Mouse (Mus musculus) thymus, postnatal 36 days (tissue): ENCODE measurements around the gene Upb1.
A peak's percentile ranks its signal among the peaks of the same experiment; 100 is the strongest.
"Not testable (repeated sequence)": the region's sequence is repeated elsewhere in the genome, so short reads cannot be mapped to it uniquely, and the experiment has no call there.

Experiments
- DNase-seq, 2 experiments: peaks; one replicate each; pipeline ENCODE4 v3.0.0; 2022; ENCODE audit warnings: mixed read lengths in 2 of 2

Gene Upb1

DNA sequence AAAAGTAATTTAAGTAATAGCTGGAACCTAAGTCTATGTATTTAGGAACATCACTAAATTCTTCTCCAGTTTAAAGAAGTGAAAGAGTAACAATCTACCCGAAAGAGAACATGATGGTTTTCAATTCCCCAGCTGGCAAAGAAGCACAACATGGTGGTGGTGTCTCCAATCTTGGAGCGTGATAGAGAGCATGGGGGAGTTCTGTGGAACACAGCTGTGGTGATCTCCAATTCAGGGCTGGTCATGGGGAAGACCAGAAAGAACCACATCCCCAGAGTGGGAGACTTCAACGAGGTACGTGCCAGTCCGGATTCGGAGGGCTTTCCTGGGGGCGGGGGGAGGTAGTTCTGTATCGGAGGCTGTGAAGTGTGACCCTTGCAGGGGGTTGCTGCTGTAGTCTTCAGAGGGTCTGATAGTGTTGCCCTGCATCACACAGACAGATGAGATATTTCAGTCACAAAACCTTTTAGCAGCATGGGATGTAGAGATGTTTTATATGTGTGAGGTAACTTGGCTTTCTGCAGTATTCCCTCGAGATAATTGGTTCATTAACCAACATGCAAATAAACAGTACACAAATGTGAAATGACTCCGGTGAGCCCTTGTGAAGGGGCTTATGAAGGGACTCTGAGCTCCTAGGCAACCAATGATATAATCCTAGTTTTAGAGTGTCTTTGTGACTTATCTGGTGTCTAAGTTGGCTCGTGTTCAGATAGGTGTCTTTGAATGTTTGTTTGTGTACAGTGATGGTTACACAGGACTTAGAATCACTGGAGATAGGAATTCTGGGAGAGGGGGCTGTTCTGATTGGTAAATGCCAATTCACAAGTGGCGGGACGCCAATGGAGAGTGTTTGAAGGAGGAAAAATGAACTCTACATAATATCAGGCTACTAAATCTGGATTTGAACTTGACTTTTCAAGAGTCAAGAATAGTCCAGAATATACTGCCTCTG lies 27.4 kb downstream of the Upb1 start:
- DNase-seq = no peak

DNA sequence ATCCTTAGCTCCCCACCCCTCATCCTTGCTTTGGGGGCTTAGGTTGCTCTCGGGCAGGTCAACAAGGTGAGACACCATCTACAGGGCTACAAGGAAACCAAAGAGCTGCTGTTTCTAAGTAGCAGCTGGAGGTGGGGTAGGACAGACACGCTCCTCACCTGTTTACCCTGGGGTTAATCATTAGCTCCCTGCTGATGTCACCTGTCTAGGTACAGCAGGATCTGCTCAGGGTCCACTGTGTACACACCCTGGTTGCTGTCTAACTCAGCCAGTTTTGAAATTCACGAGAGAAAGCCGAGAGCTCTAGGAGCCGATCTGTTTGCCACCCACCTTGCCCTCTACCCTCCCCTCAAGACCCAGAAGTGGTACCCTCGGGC lies 28.1 kb downstream of the Upb1 start:
- no peak for DNase-seq

DNA sequence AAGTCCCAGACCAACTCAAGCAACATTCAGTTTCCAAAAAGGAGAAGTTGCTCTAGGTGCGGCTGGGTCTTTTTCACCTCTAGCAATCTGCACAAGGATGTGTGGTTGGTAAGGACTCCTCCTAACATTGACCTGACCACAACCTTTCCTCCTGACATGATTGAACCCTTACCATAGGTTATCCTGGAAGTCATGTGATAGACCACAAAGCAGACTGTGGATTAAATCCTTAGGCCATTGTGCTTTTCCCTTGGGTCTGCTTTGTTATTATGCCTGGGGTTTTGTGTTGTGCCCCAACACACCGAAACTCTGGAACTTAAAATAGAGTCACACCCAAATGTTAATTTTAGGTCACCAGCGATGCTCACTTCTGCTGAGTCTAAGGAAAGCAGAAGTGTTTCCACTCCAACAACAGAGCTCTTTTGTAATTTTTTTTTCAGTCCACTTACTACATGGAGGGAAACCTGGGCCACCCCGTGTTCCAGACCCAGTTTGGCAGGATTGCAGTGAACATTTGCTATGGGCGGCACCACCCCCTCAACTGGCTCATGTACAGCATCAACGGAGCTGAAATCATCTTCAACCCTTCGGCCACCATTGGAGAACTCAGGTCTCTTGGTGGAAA lies 28.7 kb downstream of the Upb1 start:
- no peak for DNase-seq

DNA sequence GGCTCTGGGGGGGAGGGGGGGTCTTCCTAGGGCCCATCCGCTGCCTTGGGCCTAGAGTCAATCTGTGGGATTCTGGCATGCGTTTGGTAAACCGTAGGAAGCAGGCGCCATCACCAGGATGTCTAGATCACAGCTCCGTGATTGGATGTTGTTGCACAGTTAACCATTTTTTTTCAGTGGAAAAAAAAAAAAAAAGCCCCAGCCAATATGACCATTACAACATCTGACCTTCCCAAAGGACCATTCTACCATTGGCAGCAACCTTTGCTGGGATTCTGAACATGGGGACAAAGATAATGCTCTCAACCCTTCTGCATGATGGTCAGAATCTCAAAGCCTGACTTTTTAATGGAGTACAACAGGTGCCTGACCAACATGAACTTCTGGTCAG lies 29.2 kb downstream of the Upb1 start:
- no peak for DNase-seq

GRCm38 (mm10) chr10:75430633-75431032 lies 29.7 kb downstream of the Upb1 start:
- no peak for DNase-seq

DNA sequence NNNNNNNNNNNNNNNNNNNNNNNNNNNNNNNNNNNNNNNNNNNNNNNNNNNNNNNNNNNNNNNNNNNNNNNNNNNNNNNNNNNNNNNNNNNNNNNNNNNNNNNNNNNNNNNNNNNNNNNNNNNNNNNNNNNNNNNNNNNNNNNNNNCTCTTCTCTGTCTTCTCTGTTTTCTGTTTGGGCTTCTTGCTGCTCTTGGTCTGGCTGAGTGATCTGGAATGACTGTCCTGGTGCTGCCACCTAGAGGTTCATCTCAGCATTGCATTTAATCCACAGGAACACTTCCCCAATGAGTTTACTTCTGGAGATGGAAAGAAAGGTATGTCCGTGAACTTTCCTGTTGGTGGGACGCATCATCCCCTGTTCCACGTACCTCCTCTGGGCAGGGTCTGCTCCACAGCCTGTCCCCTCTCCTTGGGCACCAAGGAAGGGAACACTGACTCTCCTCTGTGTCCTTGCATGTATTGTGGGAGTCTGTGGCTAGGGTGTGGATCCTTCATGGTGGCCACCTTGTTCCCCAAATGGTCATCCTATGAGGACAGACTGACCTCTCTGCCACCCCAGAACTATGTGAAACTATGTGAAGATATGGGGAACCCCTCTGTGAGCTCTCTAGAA lies 35.8 kb downstream of the Upb1 start:
- DNase-seq = peak; percentile 52 to 69

DNA sequence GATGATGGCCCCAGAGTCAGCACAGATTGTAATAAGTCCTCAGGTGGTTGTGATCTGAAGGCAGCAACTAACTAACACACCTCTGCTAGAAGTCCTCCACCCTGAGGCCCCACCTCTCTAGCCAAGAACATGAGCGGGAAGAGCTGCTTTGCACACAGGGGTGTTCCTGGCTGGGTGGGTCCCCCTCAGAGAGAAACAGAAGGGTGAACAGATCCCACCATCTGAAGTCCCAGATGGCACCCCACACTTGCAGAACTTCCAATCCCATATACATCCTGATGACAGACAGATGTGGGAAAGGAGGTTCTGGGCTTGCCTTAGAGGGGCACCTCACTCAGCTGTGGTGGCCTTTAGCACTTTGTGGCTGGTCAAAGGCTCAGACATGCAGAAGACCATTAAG lies 36.4 kb downstream of the Upb1 start:
- no peak for DNase-seq

DNA sequence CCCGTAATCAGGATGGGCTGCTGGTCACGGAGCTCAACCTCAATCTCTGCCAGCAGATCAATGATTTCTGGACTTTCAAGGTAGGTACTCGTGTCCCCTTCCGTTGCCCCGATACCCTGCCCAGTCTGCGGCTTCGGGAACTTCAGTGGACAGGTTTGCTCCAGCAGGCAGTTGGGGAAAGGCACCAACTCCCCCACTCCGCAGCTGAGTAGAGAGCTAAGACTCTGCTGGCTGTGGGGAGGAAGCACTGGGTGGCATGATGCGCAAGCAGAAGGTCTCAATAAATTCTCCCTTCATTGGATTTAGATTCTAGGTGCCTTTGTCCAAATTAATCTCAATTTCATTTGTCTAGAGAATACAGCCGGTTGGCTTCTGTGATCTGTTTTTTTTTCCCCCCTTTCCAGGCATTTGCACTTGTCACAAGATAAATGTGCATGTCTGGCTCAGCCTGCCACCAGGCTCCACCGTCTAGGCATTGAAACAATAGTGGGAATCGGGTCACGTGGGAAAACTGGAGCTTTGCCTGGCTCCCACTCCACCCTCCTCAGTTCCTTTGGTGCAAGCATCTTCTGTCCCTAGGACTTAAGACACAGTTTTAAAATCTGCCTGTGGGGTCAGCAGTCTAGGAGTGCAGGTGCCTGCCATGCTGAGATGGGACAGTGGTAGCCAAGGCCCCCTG lies 37.4 kb downstream of the Upb1 start:
- no peak for DNase-seq

- peak; percentile 21 to 33 for DNase-seq
Measured at GRCm38 (mm10) chr10:75439211-75439811, 38.4 kb downstream of the Upb1 start.

GRCm38 (mm10) chr10:75440756-75441155 lies 39.8 kb downstream of the Upb1 start:
- DNase-seq = no peak

GRCm38 (mm10) chr10:75441800-75442199 lies 40.9 kb downstream of the Upb1 start:
- no peak for DNase-seq

DNA sequence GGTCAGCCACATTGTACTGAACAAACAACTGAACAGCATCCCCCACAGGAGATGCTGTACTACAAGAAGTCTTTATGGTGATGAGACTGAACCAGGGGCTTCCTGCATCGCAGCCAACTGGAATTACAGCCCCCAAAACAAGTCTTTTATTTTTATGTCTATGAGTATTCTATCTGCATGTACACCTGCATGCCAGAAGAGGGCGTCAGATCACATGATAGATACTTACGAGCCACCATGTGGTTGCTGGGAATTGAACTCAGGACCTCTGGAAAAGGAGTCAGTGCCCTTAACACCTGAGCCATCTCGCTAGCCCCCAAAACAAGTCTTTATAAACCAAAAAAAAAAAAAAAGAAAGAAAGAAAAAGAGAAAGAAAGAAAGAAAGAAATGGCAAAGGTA lies 42.1 kb downstream of the Upb1 start:
- DNase-seq = no peak

GRCm38 (mm10) chr10:75444111-75444826 lies 43.4 kb downstream of the Upb1 start:
- no peak for DNase-seq

DNA sequence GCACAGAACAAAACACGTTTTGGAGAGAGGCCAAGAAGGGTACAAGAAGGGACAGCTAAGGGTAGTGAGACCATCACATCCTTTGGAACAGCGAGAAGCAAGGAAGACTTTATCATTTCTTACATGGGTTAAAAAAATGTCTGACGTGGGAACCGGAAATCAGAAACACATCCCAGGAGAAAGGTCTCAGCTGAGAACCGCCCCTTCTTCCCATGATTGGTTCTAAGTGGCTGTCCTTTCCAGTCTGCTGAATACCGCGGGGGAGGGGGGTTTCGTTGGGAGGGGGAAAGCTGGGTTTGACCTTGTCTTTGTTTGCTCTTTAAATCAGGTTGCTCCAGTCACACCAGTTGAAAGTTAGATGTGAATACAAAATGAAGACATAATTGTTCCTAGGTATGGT lies 44.1 kb downstream of the Upb1 start:
- no peak for DNase-seq

DNA sequence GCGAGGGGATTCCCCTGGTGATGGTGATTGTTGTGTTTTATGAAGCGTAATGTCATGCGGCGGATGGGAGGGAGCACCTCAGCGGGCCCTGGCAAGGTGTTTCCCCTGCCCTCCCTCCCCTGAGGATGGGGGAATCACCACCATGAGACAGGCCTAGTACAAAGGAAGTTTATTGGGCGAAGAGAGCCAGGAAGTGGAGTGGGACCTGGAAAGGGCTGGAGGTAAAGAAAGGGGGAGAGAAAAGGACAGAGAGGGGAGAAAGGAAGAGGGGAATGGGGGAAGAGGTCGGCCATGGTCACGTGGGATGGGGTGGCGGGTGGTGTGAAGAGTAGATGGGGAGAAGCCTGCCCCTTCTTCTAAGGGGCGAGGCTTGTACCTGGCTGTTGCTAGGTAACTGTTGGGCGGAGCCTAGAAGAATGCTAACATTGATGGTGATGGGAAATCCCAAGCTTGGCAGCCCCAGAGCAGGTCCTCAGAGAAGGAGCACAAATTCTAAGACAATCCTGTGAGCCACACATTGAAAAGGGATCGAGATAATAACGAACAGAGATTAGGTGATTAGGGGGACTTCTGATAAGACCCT lies 45.7 kb downstream of the Upb1 start:
- peak in 1 of 2 experiments; percentile 18 for DNase-seq

DNA sequence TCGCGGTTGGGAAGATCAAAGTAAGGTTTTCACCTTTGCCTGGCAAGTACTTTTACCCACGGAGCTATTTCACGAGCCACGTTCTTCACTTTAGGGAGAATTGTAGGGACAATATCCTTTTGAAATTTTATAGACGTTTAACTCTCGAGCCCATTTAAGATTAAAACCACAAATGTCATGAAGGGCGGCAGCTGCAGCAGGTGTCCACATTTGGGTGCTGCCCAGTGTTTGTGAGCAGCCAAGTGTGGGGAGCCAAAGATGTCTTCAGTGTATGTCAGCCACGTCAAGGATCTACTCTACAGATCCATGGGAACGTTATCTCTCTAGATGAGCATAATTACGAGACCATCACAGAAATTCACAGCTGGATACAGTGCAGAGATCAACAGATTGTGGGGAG lies 46.6 kb downstream of the Upb1 start:
- DNase-seq = no peak

DNA sequence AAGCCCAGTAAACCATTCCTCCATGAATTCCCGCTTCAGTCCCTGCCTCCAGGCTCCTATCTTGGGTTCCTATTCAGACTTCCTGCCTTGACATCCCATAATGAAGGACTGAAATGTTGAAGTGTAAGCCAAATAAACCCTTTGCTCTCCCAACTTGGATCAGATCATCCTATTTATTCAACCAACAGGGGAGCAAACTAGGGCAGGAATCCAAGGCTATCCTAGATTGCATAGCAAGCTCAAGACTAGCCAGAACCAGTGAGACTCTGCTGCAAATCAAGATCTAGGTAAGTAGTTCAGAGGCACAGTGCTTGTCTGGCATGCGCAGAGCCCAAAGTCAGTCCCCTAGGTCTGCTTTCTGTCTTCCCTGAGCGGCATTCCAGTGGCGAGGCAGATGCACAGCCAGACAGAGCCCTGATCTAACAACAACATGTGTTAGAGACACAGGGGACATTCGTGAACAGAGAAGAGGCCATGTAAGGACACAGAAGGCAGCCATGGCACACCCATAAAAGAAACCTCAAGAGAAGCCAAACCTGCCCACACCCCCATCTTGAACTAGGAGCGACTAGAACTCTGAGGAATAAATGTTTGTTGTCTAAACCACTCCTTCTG lies 48.0 kb downstream of the Upb1 start:
- DNase-seq = no peak

- no peak for DNase-seq
Measured at GRCm38 (mm10) chr10:75450331-75450730, 49.4 kb downstream of the Upb1 start.

DNA sequence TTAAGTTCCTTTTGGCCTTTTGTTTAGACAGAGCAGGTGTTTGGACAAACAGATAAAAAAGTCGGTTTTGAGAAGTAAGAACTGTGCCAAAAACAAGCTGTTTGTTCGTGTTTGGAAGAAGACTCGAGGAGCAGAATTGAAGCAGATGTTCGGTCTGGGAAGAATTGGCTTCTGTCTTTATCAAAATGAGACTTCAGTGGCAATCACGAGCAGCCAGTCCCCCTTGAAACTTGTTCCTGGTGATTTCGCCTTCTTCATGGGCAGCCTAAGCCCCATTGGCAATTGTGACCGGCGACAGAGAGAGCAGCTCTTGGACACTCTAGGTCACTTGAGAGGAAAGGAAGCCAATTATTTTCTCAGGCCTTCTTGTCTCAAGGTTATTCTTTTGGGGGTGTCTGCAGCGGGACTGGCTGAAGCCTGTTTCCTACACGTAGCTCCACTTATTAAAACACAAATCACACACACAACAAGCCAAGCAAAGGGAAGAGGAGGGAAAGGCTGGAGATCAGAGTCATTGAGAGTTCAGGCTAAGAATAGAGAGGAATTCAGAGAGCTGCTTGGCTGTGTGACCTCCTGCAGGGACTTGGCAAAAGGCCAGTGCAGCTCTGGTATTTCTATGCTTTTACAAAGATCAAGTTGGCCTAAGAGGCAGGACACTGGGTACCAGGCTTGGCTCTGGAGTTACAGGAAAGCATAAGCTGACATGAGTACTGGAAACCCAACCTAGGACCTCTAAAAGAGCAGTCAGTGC lies 50.3 kb downstream of the Upb1 start:
- no peak for DNase-seq

DNA sequence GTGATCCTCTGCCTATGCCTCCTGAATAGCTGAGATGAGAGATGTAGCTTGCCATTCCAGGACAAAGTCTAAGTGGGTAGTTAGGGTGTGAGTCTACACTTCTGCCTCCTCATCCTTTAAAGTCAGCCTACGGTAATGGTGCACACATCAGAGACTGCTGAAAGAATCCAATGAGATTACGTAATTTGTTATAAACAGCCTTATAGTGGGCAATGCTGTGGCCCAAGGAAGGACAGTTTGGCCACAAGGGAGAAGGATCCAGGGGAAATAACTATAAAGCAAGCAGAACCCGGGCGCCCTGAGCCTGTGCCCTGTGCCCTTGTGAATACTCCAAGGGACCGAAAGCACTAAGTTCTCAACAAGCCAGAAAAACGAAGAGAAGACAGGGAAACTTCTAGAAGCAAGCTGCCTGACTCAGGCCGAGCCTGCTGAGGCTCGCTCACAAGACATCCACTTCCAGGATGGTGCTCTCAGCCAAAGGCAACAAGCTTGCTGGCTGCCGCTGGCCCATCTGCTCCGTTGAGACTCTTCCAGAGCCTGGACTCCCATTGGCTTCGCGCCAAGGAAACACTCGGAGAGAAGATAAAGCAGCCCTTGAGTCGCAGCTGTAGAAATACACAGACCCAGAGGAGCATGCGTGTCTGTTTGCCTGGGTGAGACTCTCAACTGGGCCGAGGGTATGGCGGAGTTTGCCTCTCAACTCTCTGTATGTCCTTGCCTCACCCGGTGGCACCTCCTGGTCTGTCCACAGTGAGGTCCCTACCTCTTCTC lies 55.3 kb downstream of the Upb1 start:
- DNase-seq = not testable (repeated sequence)
